Mouse (Mus musculus) liver, adult 2 months (tissue): Measurements from ENCODE around the gene Gm5431.

Experiments
- CTCF ChIP-seq: fragments of 200-500 bp; IDR thresholded peaks from 2 replicates; pipeline ENCODE4 v1.5.1; 2011; ENCODE audit warnings: low read depth, low read length, control low read depth
- POLR2A ChIP-seq: fragments of 200-500 bp; IDR thresholded peaks from 2 replicates; pipeline ENCODE4 v1.6.1; 2011; ENCODE audit warnings: low read length, control low read depth; ENCODE audit not compliant: insufficient read depth; ENCODE audit errors: extremely low read depth

DNA sequence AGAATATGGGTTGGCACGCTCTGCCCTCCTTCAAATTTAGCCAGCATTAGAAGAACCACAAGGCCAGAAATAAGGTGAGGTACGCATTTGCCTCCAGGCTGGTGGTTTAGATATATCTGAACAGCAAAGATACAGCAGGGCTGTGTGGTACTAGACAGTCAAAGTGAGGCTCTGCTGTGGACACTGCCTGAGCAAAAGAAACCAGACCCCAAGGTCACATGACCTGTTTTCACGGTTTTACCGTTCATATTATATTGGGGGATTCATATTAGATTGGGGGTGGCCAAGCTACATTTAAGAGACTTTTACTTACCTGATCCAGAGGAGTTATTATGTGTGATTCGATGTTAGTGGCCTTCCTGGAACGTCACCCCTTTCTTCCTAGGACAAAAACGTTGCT, 31.2 kb downstream of the Gm5431 start:
- TF ChIP-seq CTCF (no peak), POLR2A (no peak)
